Mouse (Mus musculus) midbrain, embryonic 16.5 days (tissue): ENCODE results near the gene Gm47955. TPM values are rescaled to one million over a fixed set of nuclear protein-coding genes. Genes with fewer than 3 reads are reported as not detected.

Experiments used
- polyA plus RNA-seq: library from polyadenylated mRNA; unstranded; fragments of >200 nt; fragmentation: Nextera tagmentation; extraction: Ambion mirVana; gene quantifications from 2 replicates; pipeline ENCODE4 v1.2.1, GENCODE M21; 2015

The Gm47955 gene
- polyA plus RNA-seq, 1 experiment from 2014 or later, result not detected

Other genes with a start within 250 kb of the Gm47955 start
- 416 and 433 TPM in 2 replicates for gene Mff, start 235.4 kb upstream of the Gm47955 start, polyA plus RNA-seq
- 0.11 TPM in 1 of 2 replicates, not detected in the other for gene Tm4sf20, start 191.8 kb upstream of the Gm47955 start, polyA plus RNA-seq
- not detected in 2 replicates for gene Gm47791, start 189.0 kb upstream of the Gm47955 start, polyA plus RNA-seq
- gene Agfg1, start 120.8 kb upstream of the Gm47955 start, polyA plus RNA-seq, result 25.7 and 27.9 TPM in 2 replicates
- gene A030005L19Rik, start 47.0 kb upstream of the Gm47955 start, polyA plus RNA-seq, result 0.72 TPM in 1 of 2 replicates, not detected in the other
- not detected in 2 replicates for gene A030014E15Rik, start 35.4 kb upstream of the Gm47955 start, polyA plus RNA-seq
- gene Gm6217, start 28.9 kb upstream of the Gm47955 start, polyA plus RNA-seq, result not detected in 2 replicates
- not detected in 2 replicates for gene A030003K21Rik, start 16.9 kb upstream of the Gm47955 start, polyA plus RNA-seq
- gene Gm7544, start 4.3 kb upstream of the Gm47955 start, polyA plus RNA-seq, result not detected in 2 replicates
- not detected in 2 replicates for gene Gm47959, start 40.3 kb downstream of the Gm47955 start, polyA plus RNA-seq
- 0.82 and 1.5 TPM in 2 replicates for gene Slc19a3, start 78.2 kb downstream of the Gm47955 start, polyA plus RNA-seq
- not detected in 2 replicates for gene Krtap28-10, start 82.2 kb downstream of the Gm47955 start, polyA plus RNA-seq
- not detected in 2 replicates for gene Gm47969, start 84.6 kb downstream of the Gm47955 start, polyA plus RNA-seq
- not detected in 2 replicates for gene A030005K14Rik, start 99.1 kb downstream of the Gm47955 start, polyA plus RNA-seq
- not detected in 2 replicates for gene Krtap28-13, start 100.6 kb downstream of the Gm47955 start, polyA plus RNA-seq
- gene Ccl20, start 156.5 kb downstream of the Gm47955 start, polyA plus RNA-seq, result not detected in 2 replicates
- 2.0 and 2.1 TPM in 2 replicates for gene Daw1, start 199.5 kb downstream of the Gm47955 start, polyA plus RNA-seq